Mouse (Mus musculus): Measurements from ENCODE around the gene Tenm4. TPM values are rescaled to one million over a fixed set of nuclear protein-coding genes. Genes with fewer than 3 reads are reported as not detected.

Gene Tenm4
- total and polyA plus RNA-seq, 3 experiments = 0.03 to 0.26 (median 0.04) TPM

DNA sequence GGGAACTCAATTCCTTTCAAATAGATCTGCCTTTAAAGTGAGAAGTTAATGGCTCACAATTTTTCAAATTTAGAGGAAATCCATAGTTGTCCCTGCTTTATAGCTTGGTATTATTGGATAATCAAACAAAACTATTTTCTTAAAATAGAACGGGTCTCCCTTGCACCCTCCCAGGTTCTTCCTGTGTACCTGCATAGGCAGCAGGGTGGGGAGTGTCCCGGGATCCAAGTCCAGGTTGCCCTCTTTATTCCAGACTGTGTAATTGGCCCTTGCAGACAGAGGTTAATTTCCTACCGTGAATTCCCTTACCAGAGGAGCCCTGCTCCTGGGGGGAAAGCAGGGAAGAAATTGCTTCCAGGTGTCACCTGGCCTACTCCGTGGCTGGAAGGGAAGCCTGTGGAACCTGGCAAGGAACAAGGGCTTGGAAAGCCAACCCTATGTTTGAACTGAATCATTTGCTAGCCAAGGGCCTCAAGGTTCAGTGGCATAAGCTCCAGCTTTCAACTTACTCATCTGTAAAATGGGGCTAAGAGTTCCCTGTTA lies 449.0 kb downstream of the Tenm4 start:
- TF ChIP-seq EP300 (IDR thresholded peaks at IDR 0.05; ENCODE audit: low read length) = no peak
- TF ChIP-seq KAT2A (IDR thresholded peaks at IDR 0.05; ENCODE audit: insufficient replicate concordance, low read length) = no peak
- TF ChIP-seq ETS1 (conservative IDR thresholded peaks at IDR 0.05; ENCODE audit: low read depth, low read length) = no peak
- TF ChIP-seq MAZ (IDR thresholded peaks at IDR 0.05; ENCODE audit: low read depth, low read length) = no peak
- TF ChIP-seq E2F4 (IDR thresholded peaks at IDR 0.05; ENCODE audit: insufficient replicate concordance, low read depth, low read length) = no peak
- TF ChIP-seq CTCF (conservative IDR thresholded peaks at IDR 0.05 in 1 of 2, IDR thresholded peaks at IDR 0.05 in 1 of 2; ENCODE audit: low read depth in 2 of 2, low read length in 2 of 2) = no peak
- TF ChIP-seq NELFE (IDR thresholded peaks at IDR 0.05; ENCODE audit: low read depth, low read length) = no peak
- TF ChIP-seq MEF2A (IDR thresholded peaks at IDR 0.05; ENCODE audit: borderline replicate concordance, low read depth, low read length) = no peak
- no peak for TF ChIP-seq JUN (IDR thresholded peaks at IDR 0.05; ENCODE audit: insufficient read depth, low read depth, low read length)
- no peak for TF ChIP-seq RCOR1 (conservative IDR thresholded peaks at IDR 0.05; ENCODE audit: low read depth, low read length)
- TF ChIP-seq NRF1 (IDR thresholded peaks at IDR 0.05; ENCODE audit: low read depth, low read length) = no peak
- TF ChIP-seq USF1 (IDR thresholded peaks at IDR 0.05; ENCODE audit: low read depth, low read length) = no peak
- TF ChIP-seq MAX (IDR thresholded peaks at IDR 0.05; ENCODE audit: low read length) = no peak
- no peak for TF ChIP-seq POLR2A (IDR thresholded peaks at IDR 0.05; ENCODE audit: low read depth, low read length)
- TF ChIP-seq ZMIZ1 (IDR thresholded peaks at IDR 0.05; ENCODE audit: low read depth, low read length) = no peak
- TF ChIP-seq SMC3 (IDR thresholded peaks at IDR 0.05; ENCODE audit: low read depth, low read length) = no peak
- no peak for TF ChIP-seq BHLHE40 (IDR thresholded peaks at IDR 0.05; ENCODE audit: low read depth, low read length)
- TF ChIP-seq GABPA (IDR thresholded peaks at IDR 0.05; ENCODE audit: insufficient replicate concordance, low read depth, low read length) = no peak
- H3K27ac ChIP-seq (ENCODE audit: insufficient read depth, low read depth) = no peak overlapping the region
- H3K4me3 ChIP-seq (replicated peaks in 1 of 3; ENCODE audit: low read depth in 2 of 3, low read length in 2 of 3, poor library complexity in 1 of 3) = no peak overlapping the region
- no peaks in the 10 kb centered on the region for H3K36me3 ChIP-seq (replicated peaks in 1 of 2; ENCODE audit: control insufficient read depth in 1 of 2, insufficient read depth in 1 of 2, low read length in 1 of 2)
- peaks cover 0 to 6% of the 10 kb centered on the region in 2 experiments; a peak in 1 of 4 replicates for H3K4me1 ChIP-seq (ENCODE audit: control insufficient read depth in 1 of 2, insufficient read depth in 2 of 2)
- no peaks in the 10 kb centered on the region for H3K79me2 ChIP-seq (replicated peaks; ENCODE audit: control insufficient read depth, extremely low read depth, insufficient read depth, poor library complexity, severe bottlenecking)
- H3K9me3 ChIP-seq (replicated peaks; ENCODE audit: low read length) = no peaks in the 10 kb centered on the region
- H3K27me3 ChIP-seq (replicated peaks) = no peaks in the 10 kb centered on the region
- in situ Hi-C loops (cut with MboI; ENCODE audit: low pct_ligation_motif_present, low pct_unique_long_range_greater_than_20kb, low sequenced_read_pairs) (no loop called here), dilution Hi-C loops (cut with MboI; ENCODE audit: extremely low pct_ligation_motif_present, extremely low pct_unique_long_range_greater_than_20kb, low sequenced_read_pairs) (no loop called here)
- H3K4me2 ChIP-seq (ENCODE audit: insufficient read depth, low read depth, poor library complexity, severe bottlenecking) = no peak overlapping the region
- H3K9ac ChIP-seq (ENCODE audit: insufficient read depth, low read depth) = no peak overlapping the region
- DNase-seq (ENCODE audit: extremely low read depth) = no peak

DNA sequence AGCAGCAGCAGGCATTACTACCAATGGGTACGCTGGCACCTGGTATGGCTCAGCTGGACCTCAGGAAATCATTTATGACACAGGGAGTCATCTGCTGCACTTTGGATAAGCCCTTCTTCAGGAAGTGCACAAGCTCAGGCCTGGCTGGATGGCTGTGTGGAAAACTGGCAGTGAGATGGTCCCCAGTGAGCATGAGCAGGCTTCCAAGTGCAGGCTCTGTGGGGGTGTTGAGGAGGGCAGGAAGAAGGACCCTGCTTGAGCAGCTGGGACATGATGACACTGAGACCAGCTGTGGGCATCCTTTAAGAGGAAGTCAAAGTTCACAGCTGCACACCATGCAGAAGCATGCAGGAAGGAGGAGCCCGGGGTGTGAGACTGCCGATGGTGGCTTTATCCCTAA lies 455.3 kb downstream of the Tenm4 start:
- Histone ChIP-seq H3K4me2 (ENCODE audit: insufficient read depth, low read depth, poor library complexity, severe bottlenecking) (no peak overlapping the region), H3K9ac (ENCODE audit: insufficient read depth, low read depth) (no peak overlapping the region), H3K9me3 (replicated peaks; ENCODE audit: low read length) (peaks cover 8% of the 10 kb centered on the region), H3K4me1 (ENCODE audit: control insufficient read depth in 1 of 2, insufficient read depth in 2 of 2) (peaks cover 0 to 16% of the 10 kb centered on the region in 2 experiments; a peak in 2 of 4 replicates), H3K36me3 (replicated peaks in 1 of 2; ENCODE audit: control insufficient read depth in 1 of 2, insufficient read depth in 1 of 2, low read length in 1 of 2) (no peaks in the 10 kb centered on the region), H3K27ac (ENCODE audit: insufficient read depth, low read depth) (no peak overlapping the region), H3K4me3 (replicated peaks in 1 of 3; ENCODE audit: low read depth in 2 of 3, low read length in 2 of 3, poor library complexity in 1 of 3) (no peak overlapping the region), H3K79me2 (replicated peaks; ENCODE audit: control insufficient read depth, extremely low read depth, insufficient read depth, poor library complexity, severe bottlenecking) (no peaks in the 10 kb centered on the region), H3K27me3 (replicated peaks) (no peaks in the 10 kb centered on the region)
- peak; percentile 17 for DNase-seq (ENCODE audit: extremely low read depth)
- TF ChIP-seq PAX5 (IDR thresholded peaks at IDR 0.05; ENCODE audit: low read length) (no peak), UBTF (IDR thresholded peaks at IDR 0.05; ENCODE audit: low read depth, low read length) (no peak), EP300 (IDR thresholded peaks at IDR 0.05; ENCODE audit: low read length) (no peak), ETS1 (conservative IDR thresholded peaks at IDR 0.05; ENCODE audit: low read depth, low read length) (no peak), ZC3H11A (IDR thresholded peaks at IDR 0.05; ENCODE audit: low read depth, low read length) (no peak), RCOR1 (conservative IDR thresholded peaks at IDR 0.05; ENCODE audit: low read depth, low read length) (no peak), RAD21 (IDR thresholded peaks at IDR 0.05; ENCODE audit: low read depth, low read length) (no peak), SIN3A (IDR thresholded peaks at IDR 0.05; ENCODE audit: low read length) (no peak), CHD1 (IDR thresholded peaks at IDR 0.05; ENCODE audit: low read depth, low read length) (no peak), ZKSCAN1 (IDR thresholded peaks at IDR 0.05; ENCODE audit: borderline replicate concordance, low read depth, low read length) (no peak), NELFE (IDR thresholded peaks at IDR 0.05; ENCODE audit: low read depth, low read length) (no peak), ZNF384 (IDR thresholded peaks at IDR 0.05; ENCODE audit: low read depth, low read length) (no peak), CTCF (conservative IDR thresholded peaks at IDR 0.05 in 1 of 2, IDR thresholded peaks at IDR 0.05 in 1 of 2; ENCODE audit: low read depth in 2 of 2, low read length in 2 of 2) (no peak), KAT2A (IDR thresholded peaks at IDR 0.05; ENCODE audit: insufficient replicate concordance, low read length) (no peak), JUND (conservative IDR thresholded peaks at IDR 0.05; ENCODE audit: low read depth, low read length) (no peak)
- dilution Hi-C loops (cut with MboI; ENCODE audit: extremely low pct_ligation_motif_present, extremely low pct_unique_long_range_greater_than_20kb, low sequenced_read_pairs) = no loop called here
- in situ Hi-C loops (cut with MboI; ENCODE audit: low pct_ligation_motif_present, low pct_unique_long_range_greater_than_20kb, low sequenced_read_pairs) = no loop called here

Data from CH12.LX (cell line).